Mouse (Mus musculus) heart, postnatal 0 days (tissue): ENCODE data around the gene Dpp9.

Source experiments
- CTCF ChIP-seq: IDR thresholded peaks from 2 replicates; pipeline ENCODE4 v1.5.1; 2016; ENCODE audit warnings: antibody characterized with exemption, control low read depth, low read depth
- EP300 ChIP-seq: IDR thresholded peaks from 2 replicates; pipeline ENCODE4 v1.6.1; 2016; ENCODE audit warnings: antibody characterized with exemption, low read depth

DNA sequence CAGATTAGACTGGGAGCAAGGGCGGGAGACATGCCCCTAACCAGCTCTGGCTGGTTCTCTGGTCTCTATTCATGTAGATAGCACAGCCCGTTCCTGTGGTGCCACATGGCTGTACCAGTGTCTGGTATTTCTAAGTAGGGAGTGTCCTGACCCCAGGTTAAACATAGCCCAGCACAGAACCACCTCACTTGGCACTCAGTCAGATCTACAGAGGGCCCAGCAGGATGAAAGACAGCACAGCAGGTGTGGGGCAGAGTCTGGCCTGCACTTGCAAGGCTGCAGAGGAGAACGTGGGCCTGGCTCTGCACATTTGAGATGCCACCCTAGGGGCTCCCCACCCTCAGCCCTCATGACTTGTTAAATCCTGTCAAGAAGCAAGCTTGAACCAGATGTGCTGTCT, 42.5 kb upstream of the Dpp9 start:
- TF ChIP-seq CTCF (no peak), EP300 (0 out of 2 replicates have a peak, but pooled peaks have one; percentile 39)
